Comparison of ENCODE assay signal across 15 mouse cellular contexts in genomic region chr5:74297113-74297512, GRCm38 (mm10).
A peak's percentile ranks its signal among the peaks of the same experiment; 100 is the strongest.
DNase-seq lines count a peak whose midpoint lies in the region; ATAC-seq and TF ChIP-seq lines count a peak whose summit lies in the region.
"Had no signal": no experiment of that assay in that cellular context is flagged by ENCODE, and none has a peak within 500 bp of the region (broad histone marks: within the 10 kb centered on the region; RNA-seq: fewer than 3 reads in every experiment).

No protein-coding gene starts in this region.

- 94% methylated on average over 5 of the region's 5 CpGs for WGBS in kidney, adult 2 months

- H3K27ac ChIP-seq in kidney, adult 2 months (ENCODE audit: insufficient read depth, low read depth, low read length): no peak overlapping the region
- H3K27ac ChIP-seq in testis, adult 2 months (ENCODE audit: control insufficient read depth, insufficient read depth, low read depth, low read length): no peak overlapping the region
- H3K27ac ChIP-seq: hindbrain, embryonic 10.5 days had no signal

- peak; percentile 46 for TF ChIP-seq CTCF in kidney, adult 2 months (conservative IDR thresholded peaks at IDR 0.05; ENCODE audit: insufficient read depth, insufficient read length, low read depth, low read length)
- peak; percentile 26; the same call in 1 of the 2 replicates for TF ChIP-seq CTCF in testis, adult 2 months (IDR thresholded peaks at IDR 0.05; ENCODE audit: control insufficient read depth, insufficient read depth, insufficient replicate concordance, low read depth, low read length)

- TF ChIP-seq POLR2A in kidney, adult 2 months (IDR thresholded peaks at IDR 0.05; ENCODE audit: low read depth, low read length): no peak
- no peak for TF ChIP-seq POLR2A in testis, adult 2 months (IDR thresholded peaks at IDR 0.05; ENCODE audit: control insufficient read depth, low read depth, low read length)

- peak; percentile 76; the same call in 1 of the 2 replicates for ATAC-seq in megakaryocyte-erythroid progenitor cell, adult 5-6 weeks (replicated peaks; ENCODE audit: low FRiP score, low TSS enrichment, poor library complexity, severe bottlenecking)

- no peaks in the 10 kb centered on the region for H3K36me3 ChIP-seq in kidney, adult 2 months (ENCODE audit: control insufficient read depth, insufficient read depth, low read length)
- H3K36me3 ChIP-seq in testis, adult 2 months (ENCODE audit: control insufficient read depth, insufficient read depth, low read length): no peaks in the 10 kb centered on the region
- H3K36me3 ChIP-seq: hindbrain, embryonic 10.5 days; limb, embryonic 12.5 days; midbrain, embryonic 10.5 days had no signal

- no peaks in the 10 kb centered on the region for H3K4me1 ChIP-seq in kidney, adult 2 months (ENCODE audit: control insufficient read depth, insufficient read depth, low read length)
- peaks cover 3% of the 10 kb centered on the region; the same call in 1 of the 2 replicates for H3K4me1 ChIP-seq in testis, adult 2 months (ENCODE audit: control insufficient read depth, insufficient read depth, low read length)

- no peaks in the 10 kb centered on the region for H3K27me3 ChIP-seq in kidney, adult 2 months (replicated peaks; ENCODE audit: control insufficient read depth, insufficient read depth, low read length)
- no peaks in the 10 kb centered on the region for H3K27me3 ChIP-seq in testis, adult 2 months (ENCODE audit: control insufficient read depth, insufficient read depth, low read length)
- H3K27me3 ChIP-seq: limb, embryonic 12.5 days had no signal

- H3K4me3 ChIP-seq in kidney, adult 2 months (ENCODE audit: insufficient read depth, low read depth, low read length): no peak overlapping the region
- no peak overlapping the region for H3K4me3 ChIP-seq in testis, adult 2 months (ENCODE audit: control insufficient read depth, low read depth, low read length)
- H3K4me3 ChIP-seq: erythroblast, embryonic 14.5 days; hindbrain, embryonic 10.5 days; limb, embryonic 12.5 days; midbrain, embryonic 10.5 days had no signal

- no peak for DNase-seq in kidney, adult 2 months
- no peak for DNase-seq in kidney, postnatal 36 days
- no peak for DNase-seq in testis, postnatal 10 days (ENCODE audit: low spot score)
- DNase-seq in ZHBTc4 (ENCODE audit: low read depth, low spot score): peak; percentile 34
- no peak for DNase-seq in retina, postnatal 1 day
- no peak for DNase-seq in cerebellum, adult 8-10 months
- DNase-seq: heart, adult 11 months; kidney, adult 8-10 months; layer of hippocampus, adult 9-11 months had no signal
